Comparison of ENCODE assay signal across 9 mouse cellular contexts in the genomic region with DNA sequence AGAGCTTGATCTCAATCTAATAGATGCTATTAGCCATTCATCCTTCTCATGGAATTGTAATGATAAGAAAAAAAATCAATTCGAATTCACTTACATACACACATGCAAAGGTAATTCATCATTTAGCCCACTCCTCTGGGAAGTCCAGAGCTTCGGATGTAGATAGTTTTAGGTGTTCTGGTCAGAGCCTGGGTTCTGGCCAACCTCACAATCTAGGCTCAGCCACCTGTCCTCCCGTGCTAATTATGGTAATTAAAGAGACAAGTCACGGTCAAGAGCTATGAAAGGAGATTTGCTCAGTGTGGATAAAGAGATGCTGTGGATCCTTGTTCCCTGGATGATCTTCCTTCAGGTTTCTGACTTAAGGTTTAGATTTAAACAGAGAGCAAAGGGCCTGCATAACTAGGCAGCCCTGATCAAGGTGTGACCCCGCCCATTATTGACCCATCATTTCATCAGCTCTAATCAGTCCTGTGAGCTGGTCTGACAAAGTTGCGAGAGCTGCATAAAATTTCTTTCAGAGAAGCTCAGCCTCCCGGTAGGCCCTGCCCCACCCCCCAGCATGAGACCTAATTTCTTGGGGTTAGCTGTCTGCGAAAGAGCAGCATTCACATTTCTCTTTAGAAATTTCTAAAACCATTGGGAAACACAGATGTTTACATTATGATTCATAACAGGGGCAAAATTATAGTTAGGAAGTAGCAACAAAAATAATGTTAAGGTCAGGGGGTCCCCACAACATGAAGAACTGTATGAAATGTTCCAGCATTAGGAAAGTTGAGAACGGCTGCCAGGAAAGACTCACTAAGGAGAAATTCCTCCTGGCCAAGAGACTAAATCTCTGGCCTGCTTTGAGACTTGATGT.
DNase-seq lines count a peak whose midpoint lies in the region; ATAC-seq and TF ChIP-seq lines count a peak whose summit lies in the region.
"Had no signal": no experiment of that assay in that cellular context is flagged by ENCODE, and none has a peak within 500 bp of the region (broad histone marks: within the 10 kb centered on the region; RNA-seq: fewer than 3 reads in every experiment).

No protein-coding gene starts in this region.

- peaks cover 19% of the 10 kb centered on the region for H3K4me1 ChIP-seq in limb, embryonic 12.5 days (replicated peaks)
- H3K4me1 ChIP-seq in limb, embryonic 10.5 days, result peaks cover 26% of the 10 kb centered on the region
- peaks cover 21% of the 10 kb centered on the region for H3K4me1 ChIP-seq in forebrain, embryonic 13.5 days

- H3K27ac ChIP-seq in limb, embryonic 12.5 days, result no peak overlapping the region
- H3K27ac ChIP-seq in limb, embryonic 10.5 days, result no peak overlapping the region
- peak overlapping the region; percentile 73 for H3K27ac ChIP-seq in forebrain, embryonic 13.5 days

- H3K36me3 ChIP-seq in limb, embryonic 12.5 days, result no peaks in the 10 kb centered on the region
- no peaks in the 10 kb centered on the region for H3K36me3 ChIP-seq in limb, embryonic 10.5 days
- H3K36me3 ChIP-seq in forebrain, embryonic 13.5 days (ENCODE audit: poor library complexity, severe bottlenecking), result no peaks in the 10 kb centered on the region
- no peaks in the 10 kb centered on the region for H3K36me3 ChIP-seq in myocyte (ENCODE audit: control insufficient read depth, insufficient read depth)

- no peak overlapping the region for H3ac ChIP-seq in myocyte (ENCODE audit: control insufficient read depth, insufficient read length)

- peak; percentile 34; the same call in 1 of the 2 replicates for ATAC-seq in limb, embryonic 12.5 days (ENCODE audit: insufficient number of reproducible peaks, insufficient read depth, low FRiP score, low TSS enrichment, low read depth)
- no peak for ATAC-seq in forebrain, embryonic 13.5 days

- peaks cover 11% of the 10 kb centered on the region for H3K27me3 ChIP-seq in limb, embryonic 12.5 days
- H3K27me3 ChIP-seq in limb, embryonic 10.5 days (ENCODE audit: low read depth, poor library complexity, severe bottlenecking), result no peaks in the 10 kb centered on the region
- H3K27me3 ChIP-seq in forebrain, embryonic 13.5 days, result peaks cover 3% of the 10 kb centered on the region; the same call in 1 of the 2 replicates
- no peaks in the 10 kb centered on the region for H3K27me3 ChIP-seq in myocyte (ENCODE audit: control insufficient read depth, insufficient read depth, insufficient read length)

- no peak overlapping the region for H3K9ac ChIP-seq in limb, embryonic 12.5 days (replicated peaks)
- H3K9ac ChIP-seq in forebrain, embryonic 13.5 days, result no peak overlapping the region

- H3K79me2 ChIP-seq in myocyte (ENCODE audit: control insufficient read depth, insufficient read depth), result no peaks in the 10 kb centered on the region

- peak overlapping the region; percentile 55; the same call in 1 of the 2 replicates for H3K4me2 ChIP-seq in limb, embryonic 12.5 days
- H3K4me2 ChIP-seq in forebrain, embryonic 13.5 days, result peak overlapping the region; percentile 62
- H3K4me2 ChIP-seq in myocyte (ENCODE audit: low read depth), result no peak overlapping the region

- no peak for TF ChIP-seq POLR2A in myocyte (IDR thresholded peaks at IDR 0.05; ENCODE audit: insufficient read length, low read depth)

- intact Hi-C loops in gastrocnemius, postnatal 14 days (cut with DNase I; ENCODE audit: low total_unique reads), result loop anchor here (2.0 kb wide), 1 partner anchor 323 kb away; no protein-coding TSS in a partner anchor

- 39% methylated on average over 9 of the region's 9 CpGs for WGBS in limb, embryonic 12.5 days
- 53% methylated on average over 9 of the region's 9 CpGs for WGBS in limb, embryonic 10.5 days
- 35% methylated on average over 9 of the region's 9 CpGs for WGBS in forebrain, embryonic 13.5 days

- no peak overlapping the region for H3K4me3 ChIP-seq in limb, embryonic 12.5 days (replicated peaks)
- no peak overlapping the region for H3K4me3 ChIP-seq in limb, embryonic 10.5 days
- no peak overlapping the region for H3K4me3 ChIP-seq in forebrain, embryonic 13.5 days
- H3K4me3 ChIP-seq in myocyte, result no peak overlapping the region

- H3K9me3 ChIP-seq in limb, embryonic 12.5 days, result no peaks in the 10 kb centered on the region
- H3K9me3 ChIP-seq in limb, embryonic 10.5 days (replicated peaks), result no peaks in the 10 kb centered on the region
- H3K9me3 ChIP-seq in forebrain, embryonic 13.5 days (replicated peaks), result no peaks in the 10 kb centered on the region

- DNase-seq in limb, embryonic 10.5 days (ENCODE audit: low spot score), result no peak
- peak; percentile 66 for DNase-seq in cerebellum, adult 9-10 months
- DNase-seq in frontal cortex, postnatal 25 days (ENCODE audit: low spot score in 2 of 2), result no peak
- DNase-seq in gastrocnemius, postnatal 14 days, result no peak
- DNase-seq in urinary bladder, postnatal 25 days (ENCODE audit: low spot score), result no peak
- DNase-seq: gastrocnemius, postnatal 25 days had no signal

TF ChIP-seq in myocyte, 11 proteins besides CTCF, POLR2A, EP300 and RAD21:
- TF ChIP-seq MYOD1 (IDR thresholded peaks at IDR 0.05; ENCODE audit: control insufficient read depth in 1 of 3, insufficient read length in 2 of 3, low read depth in 2 of 3), result no peak
- TF ChIP-seq CEBPB (IDR thresholded peaks at IDR 0.05; ENCODE audit: insufficient read depth, poor library complexity, severe bottlenecking), result peak; percentile 37; the same call in 1 of the 2 replicates
